Mouse (Mus musculus) left cerebral cortex, postnatal 14 days (tissue): Measurements from ENCODE around the gene Sephs2. TPM values are rescaled to one million over a fixed set of nuclear protein-coding genes. Genes with fewer than 3 reads are reported as not detected.
A peak's percentile ranks its signal among the peaks of the same experiment; 100 is the strongest.

Experiments used
- DNase-seq, 2 experiments: peaks; one replicate each; pipeline ENCODE4 v3.0.0; 2021 to 2022; ENCODE audit warnings: low spot score in 2 of 2, mixed read lengths in 1 of 2
- intact Hi-C: fragments of 180-260 bp; cut with DNase I; formaldehyde crosslinking; loops from one replicate; pipeline ENCODE4 v1.15.1; 2025
- long read RNA-seq, 2 experiments: library from polyadenylated mRNA; stranded (forward); transcript quantifications; one replicate each; pipeline ENCODE4 v2.0.0; 2021
- total RNA-seq, 2 experiments: library from RNA; stranded (reverse); gene quantifications; 2 replicates each; pipeline ENCODE4 v1.2.3; 2021

Sephs2 gene
- 10 to 100 TPM; 45.9 to 50.3 TPM for total RNA-seq
- long read RNA-seq, experiment 1, transcript Sephs2-201 (1 exons, 2,177 nt) = major isoform, 176 of 176 reads
- long read RNA-seq, experiment 1, partial matches to known transcripts = 0 of 176 reads
- long read RNA-seq, experiment 1, other reads (novel, unspliced or antisense) = 0 of 176 reads
- long read RNA-seq, experiment 2, transcript Sephs2-201 (1 exons, 2,177 nt) = major isoform, 160 of 160 reads
- long read RNA-seq, experiment 2, partial matches to known transcripts = 0 of 160 reads
- long read RNA-seq, experiment 2, other reads (novel, unspliced or antisense) = 0 of 160 reads

DNA sequence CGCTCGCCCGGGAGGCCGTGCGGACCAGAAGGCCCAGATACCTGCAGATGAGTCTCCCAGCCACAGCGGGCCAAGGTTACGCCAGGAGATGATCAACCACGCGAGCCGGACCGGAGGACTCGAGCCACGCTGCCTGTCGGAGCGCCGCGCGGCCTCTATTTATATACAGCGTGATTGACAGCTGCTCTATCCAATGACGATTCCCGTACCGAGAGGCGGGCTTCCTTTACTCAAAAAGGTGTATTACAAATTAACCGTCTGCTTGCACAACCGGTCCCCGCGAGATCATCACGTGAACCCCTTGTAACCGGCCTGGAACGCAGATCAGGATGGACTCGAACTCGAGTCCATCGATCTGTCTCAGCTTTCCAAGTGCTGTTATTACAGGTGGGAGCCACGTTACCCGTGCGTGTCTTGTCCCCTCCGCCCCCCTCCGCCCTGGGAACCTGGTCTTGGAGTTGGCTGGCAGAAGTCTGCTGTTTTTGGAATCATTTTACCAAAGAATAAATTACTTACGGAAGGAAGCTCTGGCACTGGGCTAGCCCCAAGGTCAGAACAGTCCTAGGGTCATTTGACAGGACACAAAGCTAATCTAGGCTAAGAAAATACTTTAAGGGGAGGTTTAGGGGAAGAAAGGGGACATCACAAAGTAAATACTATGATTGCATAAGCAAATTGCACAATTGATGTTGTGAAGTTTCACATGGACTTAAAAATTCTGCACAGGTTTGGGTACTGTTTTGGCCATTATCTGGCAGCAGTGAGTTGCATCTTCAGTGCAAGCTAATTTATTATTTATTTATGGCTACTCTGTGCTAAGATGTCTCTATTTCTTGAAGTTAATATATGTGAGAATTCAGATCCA lies at the start of gene Sephs2:
Gene Sephs2 (minus strand): TSS at position 131 of the 865 bp plus-strand sequence.
- intact Hi-C loops = no loop called here

DNA sequence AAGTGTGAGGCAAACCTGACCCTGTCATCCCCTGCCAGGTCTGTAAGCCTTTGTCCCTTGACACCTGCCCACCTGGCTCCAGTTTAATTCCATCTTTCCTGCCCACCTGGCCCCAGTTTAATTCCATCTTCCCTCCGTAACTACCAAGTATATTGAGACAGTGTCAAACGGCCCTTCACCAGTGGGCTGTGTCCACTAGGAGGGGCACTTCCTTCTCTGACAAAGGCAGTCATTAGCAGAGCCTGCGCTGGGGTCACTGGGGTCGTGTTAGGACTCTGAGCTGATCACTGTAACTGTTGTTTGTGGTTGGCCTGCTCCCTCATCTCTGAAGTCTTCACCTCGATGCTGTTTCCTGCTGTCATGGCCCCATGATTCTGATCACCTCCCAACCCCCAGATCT lies 48.2 kb upstream of the Sephs2 start:
- intact Hi-C loops = no loop called here
- no peak for DNase-seq

More for the DNA sequence above, at the start of gene Sephs2:
- peak; percentile 98 for DNase-seq

DNA sequence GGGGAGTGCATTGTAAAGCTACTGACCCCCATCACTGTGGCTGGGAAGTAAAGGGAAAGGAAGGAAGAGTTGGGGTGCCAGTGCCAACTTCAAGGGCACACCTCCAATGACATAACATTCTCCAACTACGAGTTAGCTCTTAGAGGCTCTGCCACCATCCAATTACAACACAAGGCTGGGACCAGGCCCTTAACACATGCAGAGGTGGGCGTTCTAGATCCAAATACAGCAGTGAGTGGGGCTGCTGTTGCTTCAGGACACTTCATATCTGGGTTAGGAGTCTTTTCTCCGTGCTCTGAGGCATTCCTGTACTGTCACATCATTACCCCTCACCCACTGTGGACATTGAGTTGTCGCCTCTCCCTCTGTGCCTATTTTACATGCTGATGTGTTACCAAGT lies 47.3 kb upstream of the Sephs2 start:
- intact Hi-C loops = no loop called here
- DNase-seq = peak in 1 of 2 experiments; percentile 47

DNA sequence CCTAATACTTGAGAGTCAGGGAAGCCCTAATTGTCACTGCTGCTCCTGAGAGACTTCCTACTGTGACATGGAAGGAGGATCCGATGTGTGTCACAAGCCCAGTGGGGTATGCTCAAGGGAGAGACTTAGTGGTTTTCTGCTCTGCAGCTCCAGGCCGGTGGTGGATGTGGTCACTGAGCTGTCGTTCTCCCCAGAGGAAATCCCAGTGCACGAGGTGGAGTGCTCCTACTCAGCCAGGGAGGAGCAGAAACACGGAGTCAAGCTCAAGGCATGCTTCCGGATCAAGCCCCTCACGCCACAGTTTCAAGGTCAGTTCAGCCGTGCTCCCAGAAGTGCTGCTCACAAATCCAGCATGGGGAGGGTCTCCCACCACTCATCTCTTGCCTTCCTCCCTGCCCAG lies 40.1 kb upstream of the Sephs2 start:
- intact Hi-C loops = no loop called here
- no peak for DNase-seq

DNA sequence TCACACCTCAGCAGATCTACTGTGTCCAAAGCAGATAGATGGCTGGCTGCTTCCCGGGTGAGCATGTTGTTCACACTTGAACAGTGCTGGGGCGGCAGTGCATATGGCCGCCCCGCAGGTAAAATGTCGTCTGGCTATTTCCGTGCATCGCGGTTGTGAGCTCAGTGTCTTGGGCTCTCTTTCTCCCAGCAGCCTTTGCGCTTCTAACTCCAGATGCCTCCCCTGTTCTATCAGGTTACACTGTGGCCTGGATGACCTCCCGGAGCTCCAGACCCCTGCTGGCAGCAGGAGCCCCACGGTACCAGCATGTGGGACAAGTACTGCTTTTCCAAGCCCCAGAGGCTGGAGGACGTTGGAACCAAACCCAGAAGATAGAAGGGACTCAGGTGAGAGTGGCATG lies 36.1 kb upstream of the Sephs2 start:
- intact Hi-C loops = no loop called here
- no peak for DNase-seq

DNA sequence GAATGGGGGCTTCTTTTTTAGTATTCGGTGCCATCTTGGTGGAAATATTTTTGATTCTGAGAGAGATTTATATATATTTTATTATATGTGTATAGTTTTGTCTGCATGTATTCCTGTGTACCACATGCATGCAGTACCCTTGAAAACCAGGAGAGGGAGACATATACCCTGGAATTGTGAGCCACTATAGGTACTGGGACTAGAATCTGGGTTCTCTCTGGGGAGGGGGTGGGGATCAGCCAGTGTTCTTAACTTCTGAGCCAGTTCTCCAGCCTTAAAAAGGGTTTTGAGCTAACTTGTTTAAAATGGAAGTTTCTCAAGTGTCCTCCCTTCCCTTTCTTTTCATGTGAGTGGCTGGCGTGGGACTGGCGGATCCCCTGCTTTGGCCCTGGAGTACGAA lies 35.0 kb upstream of the Sephs2 start:
- DNase-seq = peak; percentile 83 to 93
- intact Hi-C loops = no loop called here

DNA sequence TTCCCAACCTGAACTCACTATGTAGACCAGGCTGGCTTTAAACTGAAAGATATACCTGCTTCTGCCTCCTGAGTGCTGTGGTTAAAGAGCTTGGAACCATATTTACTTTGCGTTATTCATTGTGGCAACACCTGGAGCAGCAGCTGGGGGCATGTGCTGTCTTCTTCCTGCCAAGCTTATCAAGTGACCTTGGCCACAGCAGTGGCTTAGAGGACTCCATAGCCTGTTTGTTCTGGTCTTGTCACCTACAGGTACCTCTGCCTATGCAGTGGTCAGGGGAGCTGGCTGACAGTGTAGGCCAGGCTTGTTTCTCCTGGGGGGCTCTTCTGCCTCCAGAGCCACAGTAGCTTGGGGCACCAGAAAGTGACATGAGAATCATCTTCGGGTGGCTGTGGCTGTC lies 34.6 kb upstream of the Sephs2 start:
- no peak for DNase-seq
- intact Hi-C loops = no loop called here

DNA sequence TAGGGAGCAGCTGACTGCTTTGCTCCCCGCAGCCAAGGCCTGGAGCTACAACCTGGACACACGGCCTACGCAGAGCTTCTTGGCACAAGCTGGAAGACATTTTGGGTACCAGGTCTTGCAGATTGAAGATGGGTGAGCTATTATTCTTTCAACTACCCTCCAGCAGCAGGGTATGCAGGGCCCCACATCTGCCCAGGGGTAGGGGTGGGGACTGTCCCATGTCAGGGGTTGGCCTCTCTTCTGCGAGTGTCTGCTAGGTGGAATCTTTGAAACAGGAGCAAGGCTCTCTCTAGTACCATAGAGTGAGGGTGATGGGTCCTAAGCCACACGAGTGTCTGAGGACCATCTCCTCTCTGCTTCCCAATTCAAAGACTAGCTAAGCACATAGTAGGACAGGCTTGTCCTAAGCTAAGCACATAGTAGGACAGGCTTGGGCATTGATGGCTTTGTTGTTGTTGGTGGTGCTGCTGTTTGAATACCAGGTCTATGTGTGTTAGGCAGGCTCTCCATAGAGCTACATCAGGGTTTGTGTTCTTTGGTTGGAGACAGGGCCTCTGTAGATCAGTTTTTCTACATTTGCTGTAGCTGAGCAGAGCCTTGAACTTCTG lies 23.8 kb upstream of the Sephs2 start:
- DNase-seq = no peak
- intact Hi-C loops = no loop called here

DNA sequence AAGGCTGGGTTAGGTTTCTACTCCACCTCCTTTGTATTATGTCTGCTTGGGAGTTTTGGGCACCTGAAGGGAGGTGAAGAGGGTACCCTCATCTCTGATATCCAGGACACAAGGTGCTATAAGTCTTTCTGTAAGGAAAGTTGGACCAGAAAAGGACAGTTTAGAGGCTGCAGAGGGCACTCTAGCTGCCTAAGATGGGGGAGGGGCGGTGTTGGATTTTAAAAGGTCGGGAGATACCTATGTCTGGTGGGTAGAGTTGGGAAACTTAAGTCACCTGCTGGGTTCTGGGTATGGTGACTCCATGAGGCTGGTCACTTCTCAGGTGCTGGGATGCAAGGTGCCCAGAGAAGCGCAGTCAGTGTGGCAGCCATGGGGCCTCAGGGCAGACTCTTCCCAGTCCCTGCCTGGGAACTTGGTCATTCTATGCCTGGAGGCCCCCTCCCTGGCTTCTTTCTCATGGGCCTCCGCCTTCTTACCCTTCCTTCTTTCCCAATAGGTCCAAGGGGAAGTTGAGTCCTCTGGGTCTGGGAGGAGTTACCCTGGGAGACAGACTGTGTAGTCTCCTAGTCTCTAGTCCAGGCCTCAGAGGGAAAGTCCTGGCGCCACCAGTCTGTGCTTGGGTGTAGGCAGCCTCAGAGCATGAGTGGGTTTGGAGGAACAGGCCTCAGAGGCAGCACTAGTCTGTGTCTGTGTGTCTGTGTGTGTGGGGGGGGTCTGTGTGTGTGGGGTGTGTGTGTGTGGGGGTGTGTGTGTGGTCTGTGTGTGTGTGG lies 23.1 kb upstream of the Sephs2 start:
- intact Hi-C loops = no loop called here

DNA sequence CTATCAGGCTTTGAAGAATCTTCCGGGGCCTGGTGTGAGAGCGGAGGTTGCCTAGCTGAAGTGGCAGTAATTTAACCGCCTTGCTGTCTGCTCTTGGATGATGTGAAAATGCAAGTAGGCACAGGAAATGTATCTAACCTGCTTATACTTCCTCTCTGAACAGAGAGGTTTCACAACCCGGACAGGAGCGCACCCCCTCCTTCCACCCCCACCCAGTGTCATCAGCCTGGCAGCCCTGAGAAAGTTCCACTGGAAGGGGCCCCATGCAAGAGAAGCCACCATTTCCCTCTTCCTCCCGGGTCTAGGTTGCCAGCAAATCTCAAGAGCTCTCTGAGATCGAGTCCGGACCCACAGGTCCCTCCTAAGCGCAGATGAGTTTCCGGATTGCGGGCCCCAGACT lies 22.2 kb upstream of the Sephs2 start, which contains the start of gene Itgal:
Gene Itgal (plus strand): TSS at position 163 of the 400 bp plus-strand sequence.
- intact Hi-C loops = no loop called here
- DNase-seq = no peak

More for the DNA sequence above, 23.1 kb upstream of the Sephs2 start:
- DNase-seq = no peak

DNA sequence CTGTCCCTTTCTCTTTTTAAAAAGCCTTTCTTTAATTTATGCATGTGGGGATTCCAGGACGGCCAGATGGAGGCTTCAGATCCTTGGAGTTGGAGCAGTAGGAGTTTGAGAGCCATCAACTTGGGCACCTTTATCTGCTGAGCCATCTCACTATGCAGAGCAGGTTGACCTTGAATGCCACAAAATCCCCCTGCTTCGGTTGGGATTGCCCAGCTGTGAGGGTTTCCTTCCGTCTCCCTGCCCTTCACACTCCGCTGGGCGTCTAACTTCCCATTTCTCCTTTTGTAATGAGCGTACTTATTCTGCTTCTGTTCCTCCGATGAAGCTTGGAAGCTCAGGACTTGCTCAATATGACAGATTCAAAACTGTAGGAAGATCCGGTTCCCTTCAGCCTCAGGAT lies 16.3 kb upstream of the Sephs2 start:
- DNase-seq = no peak
- intact Hi-C loops = no loop called here

DNA sequence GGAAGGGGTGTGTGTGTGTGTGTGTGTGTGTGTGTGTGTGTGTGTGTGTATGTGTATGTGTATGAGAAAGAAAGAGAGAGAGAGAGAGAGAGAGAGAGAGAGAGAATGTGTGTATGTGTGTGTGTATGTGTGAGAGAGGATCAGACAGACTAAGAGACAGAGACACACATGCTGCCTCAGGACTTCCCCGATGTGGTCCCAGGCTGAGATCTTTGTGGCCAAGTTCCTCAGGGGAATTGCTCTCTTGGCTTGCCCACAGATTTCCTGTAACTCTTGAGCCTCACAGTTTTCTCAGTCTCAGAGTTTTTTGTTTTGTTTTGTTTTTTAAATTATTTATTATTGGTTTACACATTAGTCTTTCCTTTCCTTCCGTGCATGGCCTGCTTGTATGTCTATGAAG lies 15.5 kb upstream of the Sephs2 start:
- DNase-seq = no peak
- intact Hi-C loops = no loop called here

DNA sequence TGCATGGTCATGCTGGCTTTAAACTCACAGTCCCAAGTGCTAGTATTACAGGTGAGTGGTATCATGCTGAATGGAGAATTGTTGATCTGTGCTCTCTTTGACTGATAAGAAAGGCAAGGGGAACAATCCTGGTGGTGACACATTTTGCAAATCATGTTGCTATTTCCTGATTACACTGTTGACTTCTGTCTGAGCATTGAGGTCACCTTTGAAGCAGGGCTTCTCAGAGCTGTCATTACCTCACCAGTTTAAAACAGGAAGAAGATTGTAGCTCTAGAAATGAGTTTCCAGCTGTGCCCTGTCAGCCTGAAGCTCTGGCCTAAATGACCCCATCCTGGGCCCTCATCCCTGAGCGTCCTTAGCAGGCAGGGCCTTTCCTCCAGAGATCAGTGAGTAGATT lies 14.1 kb upstream of the Sephs2 start:
- intact Hi-C loops = no loop called here
- no peak for DNase-seq

DNA sequence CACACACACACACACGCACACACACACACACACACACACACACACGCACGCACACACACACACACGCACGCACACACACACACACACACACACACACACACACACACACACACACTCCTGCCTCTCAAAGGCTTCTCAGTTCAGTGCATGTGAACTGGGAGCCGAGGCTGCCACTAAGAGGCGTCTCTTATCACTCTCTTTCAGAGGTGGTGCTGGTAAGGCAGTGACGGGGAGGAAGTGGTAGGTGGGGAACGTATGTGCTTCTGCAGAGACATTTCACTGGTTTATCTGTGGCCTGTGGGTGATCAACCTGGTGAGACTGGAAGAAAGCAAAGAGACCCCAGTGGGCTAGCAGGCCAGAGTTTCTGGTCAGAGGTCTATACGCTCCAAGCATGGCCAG lies 11.3 kb upstream of the Sephs2 start:
- no peak for DNase-seq
- intact Hi-C loops = no loop called here

DNA sequence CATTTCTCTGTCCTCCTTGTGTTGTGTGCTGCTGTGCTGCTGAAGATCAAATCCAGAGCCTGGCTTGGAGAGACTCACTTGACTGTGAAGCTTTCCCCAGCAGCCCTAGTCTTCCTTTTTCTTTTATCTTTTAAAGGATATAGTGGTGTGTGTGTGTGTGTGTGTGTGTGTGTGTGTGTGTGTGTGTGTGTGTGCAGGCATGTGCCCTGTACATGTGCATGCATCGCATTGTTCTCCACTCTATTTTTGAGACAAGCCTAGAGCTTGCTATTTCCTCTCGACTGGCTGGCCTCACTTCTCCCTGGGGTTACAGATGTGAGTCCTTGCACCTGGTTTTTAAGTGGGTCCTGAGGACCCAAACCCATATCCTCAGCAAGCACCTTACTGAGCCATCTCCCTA lies 8.3 kb upstream of the Sephs2 start:
- intact Hi-C loops = no loop called here

DNA sequence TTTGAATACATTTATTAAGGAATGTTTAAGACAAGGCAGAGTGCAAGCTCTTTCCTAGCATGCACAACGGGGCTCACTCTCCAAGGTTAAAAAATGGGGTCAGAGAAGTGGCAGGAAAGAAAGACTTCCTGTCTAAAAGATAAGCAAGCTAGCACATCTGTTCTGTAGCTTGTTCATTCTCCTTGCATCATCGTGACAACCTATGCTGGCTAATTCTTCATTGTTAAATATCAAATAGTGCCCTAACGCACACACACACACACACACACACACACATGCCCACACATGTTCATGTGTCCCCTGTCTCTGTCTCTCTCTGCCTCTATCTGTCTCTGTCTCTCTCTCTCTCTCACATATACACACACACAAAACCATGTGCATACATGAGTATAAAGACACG lies 7.3 kb upstream of the Sephs2 start:
- intact Hi-C loops = no loop called here
- DNase-seq = no peak

More for the DNA sequence above, 8.3 kb upstream of the Sephs2 start:
- no peak for DNase-seq

DNA sequence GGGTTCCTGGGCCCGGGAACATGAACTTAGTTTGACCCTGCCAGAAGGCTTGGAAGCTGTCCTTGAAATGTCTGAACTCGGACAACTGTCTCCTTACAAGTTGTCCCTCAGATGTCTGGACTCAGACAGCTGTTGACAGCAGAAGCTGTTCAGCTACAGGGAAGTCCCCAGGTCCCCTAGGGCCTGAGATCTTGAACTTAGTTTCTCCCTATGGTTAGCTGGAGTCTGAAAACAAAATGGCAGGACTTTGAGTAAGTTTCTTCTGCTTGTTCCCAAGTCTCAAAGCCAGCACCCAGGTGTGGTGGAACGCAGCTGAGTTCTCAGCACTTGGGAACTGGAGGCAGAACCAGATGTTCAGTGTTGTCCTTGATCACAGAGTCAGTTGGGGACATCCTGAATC lies 6.2 kb upstream of the Sephs2 start:
- intact Hi-C loops = no loop called here

DNA sequence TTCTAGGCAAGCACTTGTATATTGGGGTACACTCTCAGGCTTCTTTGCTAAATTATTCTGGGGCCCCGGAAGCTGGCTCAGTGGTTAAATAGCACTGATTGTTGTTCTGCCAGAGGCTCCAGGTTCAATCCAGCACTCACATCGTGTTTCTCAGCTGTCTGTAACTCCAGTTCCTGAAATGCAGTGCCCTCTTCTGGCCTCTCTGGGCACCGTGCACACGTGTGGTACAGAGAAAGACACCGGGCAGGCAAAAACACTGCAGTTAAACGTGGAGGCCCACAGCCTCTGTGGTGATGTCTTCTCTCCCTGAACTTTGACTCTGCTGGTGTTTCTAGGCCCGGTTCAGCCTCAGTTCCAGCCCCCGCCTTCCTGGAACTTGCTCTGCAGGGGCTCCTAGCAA lies 4.5 kb upstream of the Sephs2 start:
- DNase-seq = no peak
- intact Hi-C loops = no loop called here

More for the DNA sequence above, 6.2 kb upstream of the Sephs2 start:
- no peak for DNase-seq

DNA sequence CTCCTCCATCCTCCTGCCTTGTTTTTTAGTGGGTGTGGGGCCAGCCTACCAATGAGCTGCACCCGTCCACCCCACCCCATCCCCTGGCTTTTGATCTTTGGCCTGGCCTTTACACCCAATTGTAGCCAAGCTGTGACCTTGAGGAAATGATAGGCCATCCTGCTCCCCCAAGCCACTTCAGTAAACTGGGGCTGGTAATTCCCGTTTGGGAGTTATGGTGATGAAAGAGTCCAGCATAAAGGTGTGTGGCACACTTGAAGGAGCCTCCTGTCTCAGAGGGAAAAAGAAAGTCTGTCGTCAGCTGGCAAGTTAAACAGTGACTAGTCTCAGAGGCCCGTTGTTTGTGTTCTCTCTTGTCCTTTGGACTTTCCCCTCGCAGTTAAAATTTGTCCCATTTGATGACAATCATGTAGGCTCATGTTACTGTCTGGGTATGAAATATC lies 2.7 kb upstream of the Sephs2 start:
- intact Hi-C loops = no loop called here
- no peak for DNase-seq
